Mouse (Mus musculus): ENCODE measurements at regions not wholly inside any gene's neighbourhood (a gene's known extent, or its start where the extent isn't known, plus 50 kb on each side); places are given as distances from the start of the nearest gene placed in this dataset.

- peak; percentile 66 to 67 for DNase-seq (ENCODE audit: low spot score in 2 of 2)
Measured at GRCm38 (mm10) chr4:90437375-90438190, 219.0 kb downstream of the Zfp352 start.

GRCm38 (mm10) chr4:90438191-90438922 is 219.7 kb downstream of the Zfp352 start:
- DNase-seq (ENCODE audit: low spot score in 2 of 2) = no peak

GRCm38 (mm10) chr4:90445268-90445667 is 226.6 kb downstream of the Zfp352 start:
- DNase-seq (ENCODE audit: low spot score in 2 of 2) = no peak

- DNase-seq (ENCODE audit: low spot score in 2 of 2) = no peak
Measured at GRCm38 (mm10) chr4:90452576-90452975, 234.0 kb downstream of the Zfp352 start.

GRCm38 (mm10) chr4:90453029-90453428 is 234.4 kb downstream of the Zfp352 start:
- DNase-seq (ENCODE audit: low spot score in 2 of 2) = no peak

GRCm38 (mm10) chr4:90496891-90497610 is 278.4 kb downstream of the Zfp352 start:
- no peak for DNase-seq (ENCODE audit: low spot score in 2 of 2)

Data from layer of hippocampus, adult 8-10 months (tissue).